Mouse (Mus musculus) forebrain, embryonic 11.5 days (tissue): ENCODE data around the gene Hoxb5. TPM values are rescaled to one million over a fixed set of nuclear protein-coding genes. Genes with fewer than 3 reads are reported as not detected.
A peak's percentile ranks its signal among the peaks of the same experiment; 100 is the strongest.

Experiments
- ATAC-seq: fragments of 200-750 bp; cut with Nextera tagmentation; replicated peaks from 2 replicates; pipeline ENCODE4 v1.8.0; 2017; ENCODE audit warnings: moderate TSS enrichment; ENCODE audit not compliant: low FRiP score
- DNase-seq: peaks from one replicate; pipeline ENCODE4 v3.0.0-alpha.2; 2017; ENCODE audit warnings: low spot score
- H3K27ac ChIP-seq: fragments of 300-500 bp; sonication (generic); 2 replicates; pipeline ENCODE4 v1.5.1; 2014; ENCODE audit warnings: low read depth, low read length
- H3K27me3 ChIP-seq: fragments of 300-500 bp; sonication (generic); 2 replicates; pipeline ENCODE4 v1.6.1; 2014; ENCODE audit warnings: mild to moderate bottlenecking, low read length, mixed read lengths; ENCODE audit not compliant: control insufficient read depth, insufficient read depth
- H3K36me3 ChIP-seq: fragments of 300-500 bp; sonication (generic); 2 replicates; pipeline ENCODE4 v1.6.1; 2014; ENCODE audit warnings: mild to moderate bottlenecking, low read length, moderate library complexity, mixed read lengths; ENCODE audit not compliant: control insufficient read depth, insufficient read depth
- H3K4me1 ChIP-seq: fragments of 300-500 bp; sonication (generic); replicated peaks from 2 replicates; pipeline ENCODE4 v1.6.1; 2014; ENCODE audit warnings: low read length, mixed read lengths; ENCODE audit not compliant: control insufficient read depth, insufficient read depth
- H3K4me2 ChIP-seq: fragments of 300-500 bp; sonication (generic); 2 replicates; pipeline ENCODE4 v1.6.1; 2014; ENCODE audit warnings: low read depth, mild to moderate bottlenecking, low read length, moderate library complexity, mixed read lengths; ENCODE audit not compliant: severe bottlenecking
- H3K4me3 ChIP-seq: fragments of 300-500 bp; sonication (generic); 2 replicates; pipeline ENCODE4 v1.5.1; 2014; ENCODE audit warnings: low read depth, low read length
- H3K9ac ChIP-seq: fragments of 300-500 bp; sonication (generic); 2 replicates; pipeline ENCODE4 v1.6.1; 2014; ENCODE audit warnings: low read length
- H3K9me3 ChIP-seq: fragments of 300-500 bp; sonication (generic); 2 replicates; pipeline ENCODE4 v1.6.1; 2016; ENCODE audit warnings: low read length, mixed read lengths; ENCODE audit not compliant: control insufficient read depth
- WGBS: fragments of 180-500 bp; shearing (Covaris S2); extraction: QIAGEN DNeasy Blood & Tissue Kit; methylation state at CpG from one replicate; pipeline ENCODE4 v1.1.7; 2014; 5-methylcytosine and 5-hydroxymethylcytosine counted together
- polyA plus RNA-seq: library from polyadenylated mRNA; unstranded; fragments of >200 nt; fragmentation: Nextera tagmentation; extraction: Ambion mirVana; gene quantifications from 2 replicates; pipeline ENCODE4 v1.2.1, GENCODE M21; 2014

Hoxb5 gene
- polyA plus RNA-seq, 1 experiment from 2014 or later: not detected

DNA sequence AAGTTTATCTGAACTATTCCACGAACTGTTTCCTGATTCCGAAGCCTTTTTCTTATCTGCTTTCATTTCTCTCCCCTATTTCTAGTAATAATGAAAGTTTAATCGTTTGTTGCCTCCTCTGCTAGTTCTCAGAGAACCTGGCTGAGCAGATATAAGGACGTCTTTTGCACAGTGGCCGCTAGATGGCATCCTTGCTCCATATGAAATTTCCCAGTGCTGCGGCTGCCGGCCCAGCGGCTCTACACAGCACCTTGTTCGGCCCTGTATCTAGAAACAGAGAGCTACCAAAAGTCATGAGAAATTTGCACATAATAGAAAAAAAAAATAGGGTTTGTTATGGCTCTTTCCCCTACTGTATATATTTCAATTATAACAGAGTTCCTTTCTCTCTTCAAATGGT is 24.4 kb upstream of the Hoxb5 start:
- Histone ChIP-seq H3K27ac (no peak overlapping the region), H3K9me3 (no peaks in the 10 kb centered on the region), H3K4me2 (no peak overlapping the region), H3K9ac (no peak overlapping the region), H3K4me1 (no peaks in the 10 kb centered on the region; the same call in 1 of the 2 replicates), H3K36me3 (no peaks in the 10 kb centered on the region), H3K4me3 (no peak overlapping the region), H3K27me3 (peaks cover 98% of the 10 kb centered on the region)
- DNase-seq (peak; percentile 92), ATAC-seq (no peak)
- under 1% methylated on average over 9 of the region's 9 CpGs for WGBS

DNA sequence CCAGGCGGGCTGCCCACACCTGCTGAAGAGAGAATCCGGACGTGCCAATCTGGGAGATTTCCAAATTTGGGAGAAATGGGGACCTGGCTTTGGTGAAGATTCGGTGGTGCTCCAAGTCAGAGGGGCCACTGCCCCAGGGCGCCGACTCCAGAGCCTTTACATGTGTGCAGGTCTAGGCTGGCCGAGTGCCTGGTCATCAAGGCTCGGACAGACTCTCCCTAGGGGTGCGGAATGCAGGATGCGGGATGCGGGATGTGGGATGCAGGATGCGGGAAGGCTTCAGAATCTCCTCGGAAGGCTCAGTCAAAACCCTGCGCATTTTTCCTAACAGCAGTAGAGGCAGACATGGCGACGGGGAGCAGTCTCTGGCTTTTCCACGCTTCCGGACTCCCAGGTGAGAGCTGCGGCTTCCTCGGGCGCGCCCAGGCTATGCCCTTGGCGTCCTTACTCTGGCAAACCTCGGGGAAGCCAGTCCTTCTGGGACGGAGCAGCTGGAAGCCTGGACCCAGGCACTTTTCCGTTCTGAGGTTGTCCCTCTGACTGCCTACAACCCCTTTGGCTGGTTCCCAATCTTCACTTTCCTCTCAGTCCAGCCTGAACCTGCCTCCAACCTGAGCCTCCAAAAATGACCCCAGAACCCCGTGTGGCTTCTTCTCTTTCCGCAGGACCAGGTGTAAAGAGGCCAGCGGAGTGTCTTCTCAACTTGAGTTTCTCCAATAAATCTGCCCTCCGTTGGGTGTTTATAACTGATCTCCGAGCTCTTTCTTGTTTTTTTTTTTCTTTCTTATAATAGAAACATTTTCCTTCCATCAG is 23.5 kb upstream of the Hoxb5 start:
- WGBS: 3% methylated on average over 31 of the region's 31 CpGs
- no peak overlapping the region for H3K9ac ChIP-seq
- DNase-seq (no peak), ATAC-seq (no peak)
- H3K27me3 ChIP-seq: peaks cover 98% of the 10 kb centered on the region
- H3K27ac ChIP-seq: no peak overlapping the region
- H3K9me3 ChIP-seq: no peaks in the 10 kb centered on the region
- H3K4me2 ChIP-seq: no peak overlapping the region
- H3K4me1 ChIP-seq: no peaks in the 10 kb centered on the region; the same call in 1 of the 2 replicates
- no peaks in the 10 kb centered on the region for H3K36me3 ChIP-seq
- no peak overlapping the region for H3K4me3 ChIP-seq

DNA sequence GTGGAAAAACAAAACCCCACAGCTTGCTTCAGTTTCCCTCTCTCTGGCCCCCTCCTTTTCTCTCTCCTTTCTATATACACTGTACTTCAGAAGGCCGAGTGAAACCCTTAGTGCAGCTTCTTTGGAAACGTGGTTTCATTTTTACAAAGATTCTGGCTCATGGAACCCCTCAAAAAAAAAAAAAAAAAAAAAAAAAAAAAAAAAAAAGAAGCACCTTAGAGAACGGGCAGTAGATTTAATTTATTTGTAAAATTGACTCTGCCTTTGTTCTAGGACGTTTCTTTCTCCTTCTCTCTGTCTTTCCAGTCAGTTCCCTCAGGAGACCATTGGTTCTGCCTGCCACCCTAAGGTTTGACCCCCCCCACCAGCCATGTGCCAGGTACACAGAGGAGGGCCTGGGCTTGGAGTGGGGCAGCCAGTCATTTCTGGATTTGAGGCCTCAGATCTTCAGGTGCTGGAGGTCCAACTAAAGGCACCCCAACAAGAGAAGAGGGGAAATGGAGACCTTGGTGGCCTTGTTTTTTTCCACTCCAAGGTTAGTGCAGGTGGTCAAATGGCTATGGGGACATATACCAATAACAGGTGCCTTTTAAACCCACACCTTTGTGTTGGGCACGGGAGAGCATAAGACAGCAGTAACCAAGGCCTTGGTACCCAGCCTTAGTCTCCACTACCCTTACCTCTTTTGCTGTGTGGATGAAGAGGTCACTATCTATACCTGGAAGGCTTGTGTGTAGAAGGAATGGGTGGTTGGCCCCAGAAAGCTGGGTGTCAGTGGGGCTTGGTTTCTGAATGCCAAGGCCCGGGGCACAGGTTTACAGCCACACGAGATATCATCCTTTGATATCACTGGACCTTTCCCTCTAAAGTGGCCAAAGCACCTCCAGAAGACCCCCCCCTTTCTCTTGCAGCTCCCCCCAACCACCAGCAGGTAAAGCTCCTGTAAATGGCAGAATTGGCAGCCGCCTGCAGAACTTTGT is 22.4 kb upstream of the Hoxb5 start:
- DNase-seq (no peak), ATAC-seq (no peak)
- WGBS: 6% methylated on average over 8 of the region's 8 CpGs
- Histone ChIP-seq H3K9ac (no peak overlapping the region), H3K4me3 (no peak overlapping the region), H3K4me2 (no peak overlapping the region), H3K27ac (no peak overlapping the region), H3K4me1 (no peaks in the 10 kb centered on the region; the same call in 1 of the 2 replicates), H3K36me3 (no peaks in the 10 kb centered on the region), H3K9me3 (no peaks in the 10 kb centered on the region), H3K27me3 (peaks cover 97% of the 10 kb centered on the region)

DNA sequence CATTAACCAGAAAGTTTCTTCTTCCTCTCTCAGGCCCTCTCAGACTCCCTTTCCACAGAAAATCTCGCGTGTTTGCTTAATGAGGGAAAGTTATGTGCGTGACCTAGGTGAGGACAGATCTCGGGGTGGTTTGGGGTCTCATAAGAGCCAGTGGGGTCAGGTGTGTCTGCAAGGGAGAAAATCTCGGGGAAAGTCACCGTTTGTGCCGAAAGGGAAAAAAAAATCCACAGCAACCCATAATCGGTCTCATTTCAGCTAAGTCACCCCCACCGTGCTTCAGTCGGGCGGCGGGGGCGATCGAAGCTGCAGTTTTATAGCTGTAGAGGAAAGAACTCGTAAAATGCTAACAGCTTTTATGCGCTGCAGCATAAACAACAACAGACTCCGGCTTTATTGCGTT is 21.7 kb upstream of the Hoxb5 start:
- H3K27ac ChIP-seq: no peak overlapping the region
- no peak overlapping the region for H3K9ac ChIP-seq
- H3K4me1 ChIP-seq: no peaks in the 10 kb centered on the region; the same call in none of the 2 replicates
- no peak overlapping the region for H3K4me2 ChIP-seq
- H3K27me3 ChIP-seq: peaks cover 97% of the 10 kb centered on the region
- no peaks in the 10 kb centered on the region for H3K9me3 ChIP-seq
- no peak overlapping the region for H3K4me3 ChIP-seq
- 4% methylated on average over 18 of the region's 18 CpGs for WGBS
- no peaks in the 10 kb centered on the region for H3K36me3 ChIP-seq
- DNase-seq (no peak), ATAC-seq (no peak)

DNA sequence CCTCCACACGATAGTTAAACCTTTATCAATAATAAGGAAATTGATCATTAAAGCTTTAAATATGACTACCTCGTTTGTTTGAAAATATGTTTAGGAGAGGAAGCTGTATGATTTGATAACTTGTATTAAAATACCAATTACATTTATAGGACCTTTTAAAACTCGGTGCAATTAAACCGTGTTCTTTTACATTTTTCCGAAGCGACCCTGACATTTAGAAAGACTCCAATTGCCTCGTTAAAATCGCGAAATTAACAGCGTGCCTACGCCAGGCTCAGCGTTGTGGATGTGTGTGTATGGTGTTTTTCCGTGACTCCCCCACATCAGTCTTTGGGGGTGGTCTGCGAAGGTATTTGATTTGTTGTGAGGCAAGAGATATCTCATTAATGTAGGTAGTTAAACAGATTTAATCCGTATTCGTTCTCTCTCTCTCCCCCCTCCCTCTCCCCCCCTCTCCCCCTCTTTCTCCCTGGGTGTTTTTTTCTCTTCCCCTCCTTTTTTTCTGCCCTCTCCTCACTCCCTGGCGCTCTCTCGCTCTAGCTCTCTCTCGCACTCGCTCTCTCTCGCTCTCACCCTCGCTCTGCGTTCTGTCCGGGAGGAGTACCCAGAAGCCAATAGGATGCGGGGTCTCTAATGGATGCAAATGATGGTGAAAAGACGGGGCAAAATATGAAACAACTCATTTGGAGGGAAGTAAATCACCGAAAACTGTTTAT is 21.1 kb upstream of the Hoxb5 start, which contains the start of gene Hoxb8:
TSS of gene Hoxb8 (plus strand) at position 51 of the 716 bp plus-strand sequence.
- no peak for DNase-seq
- H3K4me3 ChIP-seq: no peak within 1 kb of the TSS
- H3K9ac ChIP-seq: no peak within 1 kb of the TSS
- H3K27me3 ChIP-seq: peaks cover 97% of the 10 kb centered on the region
- no peaks in the 10 kb centered on the region for H3K36me3 ChIP-seq
- H3K9me3 ChIP-seq: no peaks in the 10 kb centered on the region
- no peak within 1 kb of the TSS for H3K27ac ChIP-seq
- ATAC-seq: no peak
- 1% methylated on average over 27 of the region's 27 CpGs for WGBS
- H3K4me1 ChIP-seq: no peaks in the 10 kb centered on the region; the same call in none of the 2 replicates
- no peak within 1 kb of the TSS for H3K4me2 ChIP-seq

DNA sequence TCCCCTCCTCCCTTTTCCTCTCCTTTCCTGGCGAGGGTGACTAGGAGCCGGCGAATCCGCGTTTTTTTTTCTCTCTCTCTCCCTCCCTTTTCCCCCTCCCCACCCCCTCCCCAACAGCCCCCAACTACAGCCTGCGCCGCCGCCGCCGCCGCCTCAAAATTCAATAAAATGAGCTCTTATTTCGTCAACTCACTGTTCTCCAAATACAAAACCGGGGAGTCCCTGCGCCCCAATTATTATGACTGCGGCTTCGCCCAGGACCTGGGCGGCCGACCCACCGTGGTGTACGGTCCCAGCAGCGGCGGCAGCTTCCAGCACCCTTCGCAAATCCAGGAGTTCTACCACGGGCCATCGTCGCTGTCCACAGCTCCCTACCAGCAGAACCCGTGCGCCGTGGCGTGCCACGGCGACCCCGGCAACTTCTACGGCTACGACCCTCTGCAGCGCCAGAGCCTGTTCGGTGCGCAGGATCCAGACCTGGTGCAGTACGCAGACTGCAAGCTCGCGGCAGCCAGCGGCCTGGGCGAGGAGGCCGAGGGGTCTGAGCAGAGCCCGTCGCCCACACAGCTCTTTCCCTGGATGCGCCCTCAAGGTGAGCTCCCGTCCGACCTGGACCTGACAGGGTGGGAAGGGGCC is 20.2 kb upstream of the Hoxb5 start:
- Histone ChIP-seq H3K9me3 (no peaks in the 10 kb centered on the region), H3K4me1 (no peaks in the 10 kb centered on the region; the same call in none of the 2 replicates), H3K4me2 (no peak overlapping the region), H3K4me3 (no peak overlapping the region), H3K9ac (no peak overlapping the region), H3K27ac (no peak overlapping the region), H3K36me3 (no peaks in the 10 kb centered on the region), H3K27me3 (peaks cover 97% of the 10 kb centered on the region)
- no peak for ATAC-seq
- under 1% methylated on average over 45 of the region's 49 CpGs for WGBS
- peak; percentile 81 for DNase-seq

DNA sequence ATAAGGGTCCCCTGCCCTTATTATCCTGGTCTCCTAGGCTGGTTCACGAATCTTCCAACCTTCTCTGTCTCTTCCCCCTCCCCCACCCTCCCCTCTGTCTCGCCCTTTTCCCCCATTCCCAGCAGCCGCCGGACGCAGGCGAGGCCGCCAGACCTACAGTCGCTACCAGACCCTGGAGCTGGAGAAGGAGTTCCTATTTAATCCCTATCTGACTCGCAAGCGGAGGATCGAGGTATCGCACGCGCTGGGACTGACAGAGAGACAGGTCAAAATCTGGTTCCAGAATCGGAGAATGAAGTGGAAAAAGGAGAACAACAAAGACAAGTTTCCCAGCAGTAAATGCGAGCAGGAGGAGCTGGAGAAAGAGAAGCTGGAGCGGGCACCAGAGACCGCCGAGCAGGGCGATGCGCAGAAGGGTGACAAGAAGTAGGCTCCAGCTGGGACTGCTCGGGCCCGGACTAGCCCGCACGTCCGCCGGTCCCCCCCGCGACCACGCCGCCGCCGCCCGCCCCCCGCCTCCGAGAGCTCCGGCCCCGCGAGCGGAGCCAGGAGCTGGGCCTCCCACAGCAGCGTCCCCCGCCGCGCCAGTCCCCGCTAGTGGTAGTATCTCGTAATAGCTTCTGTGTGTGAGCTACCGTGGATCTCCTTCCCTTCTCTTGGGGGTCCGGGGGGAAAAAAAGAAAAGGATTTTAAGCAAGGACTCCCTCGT is 18.9 kb upstream of the Hoxb5 start:
- Histone ChIP-seq H3K36me3 (no peaks in the 10 kb centered on the region), H3K4me1 (no peaks in the 10 kb centered on the region; the same call in none of the 2 replicates), H3K4me2 (peak overlapping the region; percentile 34; the same call in 1 of the 2 replicates), H3K27me3 (peaks cover 99% of the 10 kb centered on the region), H3K9me3 (no peaks in the 10 kb centered on the region), H3K9ac (no peak overlapping the region), H3K27ac (no peak overlapping the region), H3K4me3 (peak overlapping the region; percentile 13; the same call in 1 of the 2 replicates)
- ATAC-seq (no peak), DNase-seq (peak; percentile 71)
- under 1% methylated on average over 49 of the region's 49 CpGs for WGBS
